Mouse (Mus musculus) liver, postnatal 0 days (tissue): ENCODE results near the gene Hist1h3a.

Source experiments
- CTCF ChIP-seq: sonication (generic); IDR thresholded peaks from 2 replicates; pipeline ENCODE4 v1.5.1; 2016; ENCODE audit warnings: antibody characterized with exemption, low read depth
- EP300 ChIP-seq: IDR thresholded peaks from 2 replicates; pipeline ENCODE4 v1.6.1; 2016; ENCODE audit warnings: antibody characterized with exemption, low read depth, mild to moderate bottlenecking

- no peak for TF ChIP-seq CTCF
- no peak for TF ChIP-seq EP300
Observed at GRCm38 (mm10) chr13:23766772-23767171, 4.6 kb upstream of the Hist1h3a start.
